Mouse (Mus musculus) cerebellum, adult 2 months (tissue): ENCODE data around the gene Epm2aip1.

Source experiments
- CTCF ChIP-seq: fragments of 200-500 bp; IDR thresholded peaks from 2 replicates; pipeline ENCODE4 v1.5.1; 2011; ENCODE audit warnings: low read depth, mild to moderate bottlenecking, control low read depth, low read length, moderate library complexity, borderline replicate concordance; ENCODE audit not compliant: insufficient read depth
- POLR2A ChIP-seq: fragments of 200-500 bp; IDR thresholded peaks from 2 replicates; pipeline ENCODE4 v1.6.1; 2011; ENCODE audit warnings: low read length, control low read depth, borderline replicate concordance; ENCODE audit not compliant: insufficient read depth

DNA sequence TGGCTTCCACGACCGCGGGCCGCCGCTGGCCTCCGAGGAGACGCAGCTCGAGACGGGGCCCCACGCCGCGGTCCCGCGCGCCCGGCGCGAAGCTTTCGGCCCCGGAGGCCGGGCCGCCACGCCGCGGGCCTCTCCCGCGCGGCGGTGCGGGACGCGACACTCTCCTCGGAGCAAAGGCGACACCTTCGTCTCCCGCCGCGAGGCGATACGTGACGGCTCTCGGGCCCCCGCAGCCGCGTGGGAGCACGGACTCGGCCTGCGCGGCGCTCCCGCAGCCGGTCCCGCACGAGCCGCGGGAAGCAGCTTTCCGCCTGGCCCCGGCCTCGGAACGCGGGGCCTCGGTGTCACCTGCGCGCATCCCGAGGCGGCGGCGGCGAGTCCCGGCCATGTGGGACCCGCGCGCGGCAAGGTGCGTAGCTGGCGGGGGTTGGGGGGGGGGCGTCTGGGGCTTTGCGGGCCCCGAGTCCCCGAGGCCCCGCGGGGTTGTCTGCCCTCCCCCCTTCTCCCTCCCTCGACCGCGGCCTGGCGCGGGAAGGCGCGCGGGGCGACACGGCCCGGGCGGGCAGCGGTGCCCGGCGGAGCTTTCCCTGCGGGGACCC, 40.2 kb downstream of the Epm2aip1 start:
- no peak for TF ChIP-seq POLR2A
- no peak for TF ChIP-seq CTCF
